Mouse (Mus musculus): ENCODE results near the gene Rela. TPM values are rescaled to one million over a fixed set of nuclear protein-coding genes. Genes with fewer than 3 reads are reported as not detected.

The Rela gene
- polyA plus RNA-seq, 1 experiment from 2014 or later = 49.2 TPM

- no peak overlapping the region for H3K4me2 ChIP-seq (ENCODE audit: low read depth, low read length)
- H3K27ac ChIP-seq (replicated peaks; ENCODE audit: low read depth, low read length) = no peak overlapping the region
- no peak for ATAC-seq (ENCODE audit: low read depth)
- H3K4me1 ChIP-seq (ENCODE audit: control insufficient read depth, insufficient read depth, low read length) = peaks cover 9% of the 10 kb centered on the region
- H3K4me3 ChIP-seq (ENCODE audit: low read depth, low read length) = no peak overlapping the region
- DNase-seq (ENCODE audit: low spot score) = no peak
- no peak overlapping the region for H3K9ac ChIP-seq (ENCODE audit: low read depth, low read length)
- no peaks in the 10 kb centered on the region for H3K27me3 ChIP-seq (replicated peaks; ENCODE audit: control insufficient read depth, insufficient read depth, low read length)
- WGBS = 94% methylated on average over 26 of the region's 26 CpGs
- H3K36me3 ChIP-seq (ENCODE audit: control insufficient read depth, insufficient read depth, low read length) = peaks cover 58% of the 10 kb centered on the region
- H3K9me3 ChIP-seq (ENCODE audit: control insufficient read depth, low read length) = no peaks in the 10 kb centered on the region
These were observed 29.4 kb upstream of the Rela start for GRCm38 (mm10) chr19:5607705-5608410.

- ATAC-seq (ENCODE audit: low read depth) = no peak
- H3K27ac ChIP-seq (replicated peaks; ENCODE audit: low read depth, low read length) = no peak overlapping the region
- H3K9me3 ChIP-seq (ENCODE audit: control insufficient read depth, low read length) = no peaks in the 10 kb centered on the region
- no peak for DNase-seq (ENCODE audit: low spot score)
- WGBS = 93% methylated on average over 9 of the region's 13 CpGs
- peak overlapping the region; percentile 68 for H3K4me2 ChIP-seq (ENCODE audit: low read depth, low read length)
- H3K36me3 ChIP-seq (ENCODE audit: control insufficient read depth, insufficient read depth, low read length) = peaks cover 49% of the 10 kb centered on the region
- H3K4me1 ChIP-seq (ENCODE audit: control insufficient read depth, insufficient read depth, low read length) = peaks cover 4% of the 10 kb centered on the region
- peak overlapping the region; percentile 58 for H3K4me3 ChIP-seq (ENCODE audit: low read depth, low read length)
- no peaks in the 10 kb centered on the region for H3K27me3 ChIP-seq (replicated peaks; ENCODE audit: control insufficient read depth, insufficient read depth, low read length)
- H3K9ac ChIP-seq (ENCODE audit: low read depth, low read length) = peak overlapping the region; percentile 83; the same call in 1 of the 2 replicates
These were observed 28.6 kb upstream of the Rela start for GRCm38 (mm10) chr19:5608707-5609106.

GRCm38 (mm10) chr19:5609171-5609546 is 28.1 kb upstream of the Rela start:
- peak overlapping the region; percentile 68 for H3K4me2 ChIP-seq (ENCODE audit: low read depth, low read length)
- WGBS = 54% methylated on average over 10 of the region's 10 CpGs
- ATAC-seq (ENCODE audit: low read depth) = no peak
- peaks cover 45% of the 10 kb centered on the region for H3K36me3 ChIP-seq (ENCODE audit: control insufficient read depth, insufficient read depth, low read length)
- H3K4me3 ChIP-seq (ENCODE audit: low read depth, low read length) = peak overlapping the region; percentile 58
- H3K4me1 ChIP-seq (ENCODE audit: control insufficient read depth, insufficient read depth, low read length) = peaks cover 4% of the 10 kb centered on the region
- H3K27me3 ChIP-seq (replicated peaks; ENCODE audit: control insufficient read depth, insufficient read depth, low read length) = no peaks in the 10 kb centered on the region
- no peak for DNase-seq (ENCODE audit: low spot score)
- no peaks in the 10 kb centered on the region for H3K9me3 ChIP-seq (ENCODE audit: control insufficient read depth, low read length)
- peak overlapping the region; percentile 83 for H3K9ac ChIP-seq (ENCODE audit: low read depth, low read length)
- peak overlapping the region; percentile 98; the same call in 1 of the 2 replicates for H3K27ac ChIP-seq (replicated peaks; ENCODE audit: low read depth, low read length)

GRCm38 (mm10) chr19:5609547-5610404 is 27.5 kb upstream of the Rela start, which contains the start of gene Kat5:
TSS of gene Kat5 (minus strand) at chr19:5610237.
- Histone ChIP-seq H3K9me3 (ENCODE audit: control insufficient read depth, low read length) (no peaks in the 10 kb centered on the region), H3K27me3 (replicated peaks; ENCODE audit: control insufficient read depth, insufficient read depth, low read length) (no peaks in the 10 kb centered on the region), H3K4me1 (ENCODE audit: control insufficient read depth, insufficient read depth, low read length) (peaks cover 4% of the 10 kb centered on the region), H3K4me3 (ENCODE audit: low read depth, low read length) (peak within 1 kb of the TSS; percentile 58), H3K27ac (replicated peaks; ENCODE audit: low read depth, low read length) (peak within 1 kb of the TSS; percentile 98), H3K36me3 (ENCODE audit: control insufficient read depth, insufficient read depth, low read length) (peaks cover 39% of the 10 kb centered on the region), H3K9ac (ENCODE audit: low read depth, low read length) (peak within 1 kb of the TSS; percentile 83), H3K4me2 (ENCODE audit: low read depth, low read length) (peak within 1 kb of the TSS; percentile 68)
- DNase-seq (ENCODE audit: low spot score) = peak; percentile 94
- under 1% methylated on average over 53 of the region's 55 CpGs for WGBS
- peak; percentile 94 for ATAC-seq (ENCODE audit: low read depth)

GRCm38 (mm10) chr19:5611973-5612372 is 25.3 kb upstream of the Rela start:
- 92% methylated on average over 1 of the region's 1 CpGs for WGBS
- Histone ChIP-seq H3K36me3 (ENCODE audit: control insufficient read depth, insufficient read depth, low read length) (peaks cover 17% of the 10 kb centered on the region), H3K27ac (replicated peaks; ENCODE audit: low read depth, low read length) (no peak overlapping the region), H3K9ac (ENCODE audit: low read depth, low read length) (no peak overlapping the region), H3K4me1 (ENCODE audit: control insufficient read depth, insufficient read depth, low read length) (peaks cover 4% of the 10 kb centered on the region), H3K9me3 (ENCODE audit: control insufficient read depth, low read length) (no peaks in the 10 kb centered on the region), H3K4me2 (ENCODE audit: low read depth, low read length) (no peak overlapping the region), H3K27me3 (replicated peaks; ENCODE audit: control insufficient read depth, insufficient read depth, low read length) (no peaks in the 10 kb centered on the region), H3K4me3 (ENCODE audit: low read depth, low read length) (no peak overlapping the region)
- ATAC-seq (ENCODE audit: low read depth) (no peak), DNase-seq (ENCODE audit: low spot score) (no peak)

GRCm38 (mm10) chr19:5612762-5613411 is 24.4 kb upstream of the Rela start:
- Histone ChIP-seq H3K9me3 (ENCODE audit: control insufficient read depth, low read length) (no peaks in the 10 kb centered on the region), H3K4me3 (ENCODE audit: low read depth, low read length) (no peak overlapping the region), H3K27ac (replicated peaks; ENCODE audit: low read depth, low read length) (no peak overlapping the region), H3K9ac (ENCODE audit: low read depth, low read length) (no peak overlapping the region), H3K4me1 (ENCODE audit: control insufficient read depth, insufficient read depth, low read length) (peaks cover 4% of the 10 kb centered on the region), H3K27me3 (replicated peaks; ENCODE audit: control insufficient read depth, insufficient read depth, low read length) (no peaks in the 10 kb centered on the region), H3K4me2 (ENCODE audit: low read depth, low read length) (no peak overlapping the region), H3K36me3 (ENCODE audit: control insufficient read depth, insufficient read depth, low read length) (peaks cover 8% of the 10 kb centered on the region)
- no peak for DNase-seq (ENCODE audit: low spot score)
- 66% methylated on average over 3 of the region's 3 CpGs for WGBS
- ATAC-seq (ENCODE audit: low read depth) = no peak

GRCm38 (mm10) chr19:5614953-5615352 is 22.3 kb upstream of the Rela start:
- Histone ChIP-seq H3K9ac (ENCODE audit: low read depth, low read length) (no peak overlapping the region), H3K4me1 (ENCODE audit: control insufficient read depth, insufficient read depth, low read length) (no peaks in the 10 kb centered on the region), H3K9me3 (ENCODE audit: control insufficient read depth, low read length) (no peaks in the 10 kb centered on the region), H3K27me3 (replicated peaks; ENCODE audit: control insufficient read depth, insufficient read depth, low read length) (no peaks in the 10 kb centered on the region), H3K36me3 (ENCODE audit: control insufficient read depth, insufficient read depth, low read length) (no peaks in the 10 kb centered on the region), H3K4me2 (ENCODE audit: low read depth, low read length) (no peak overlapping the region), H3K27ac (replicated peaks; ENCODE audit: low read depth, low read length) (no peak overlapping the region), H3K4me3 (ENCODE audit: low read depth, low read length) (no peak overlapping the region)
- DNase-seq (ENCODE audit: low spot score) (peak; percentile 71), ATAC-seq (ENCODE audit: low read depth) (0 out of 2 replicates have a peak, but pooled peaks have one; percentile 19)
- WGBS = 49% methylated on average over 2 of the region's 2 CpGs

GRCm38 (mm10) chr19:5620007-5620406 is 17.3 kb upstream of the Rela start:
- ATAC-seq (ENCODE audit: low read depth) (no peak), DNase-seq (ENCODE audit: low spot score) (no peak)
- Histone ChIP-seq H3K9me3 (ENCODE audit: control insufficient read depth, low read length) (no peaks in the 10 kb centered on the region), H3K27ac (replicated peaks; ENCODE audit: low read depth, low read length) (no peak overlapping the region), H3K4me1 (ENCODE audit: control insufficient read depth, insufficient read depth, low read length) (no peaks in the 10 kb centered on the region), H3K9ac (ENCODE audit: low read depth, low read length) (no peak overlapping the region), H3K4me2 (ENCODE audit: low read depth, low read length) (no peak overlapping the region), H3K36me3 (ENCODE audit: control insufficient read depth, insufficient read depth, low read length) (no peaks in the 10 kb centered on the region), H3K4me3 (ENCODE audit: low read depth, low read length) (no peak overlapping the region), H3K27me3 (replicated peaks; ENCODE audit: control insufficient read depth, insufficient read depth, low read length) (no peaks in the 10 kb centered on the region)
- WGBS = 86% methylated on average over 4 of the region's 4 CpGs
